Mouse (Mus musculus): Measurements from ENCODE around the gene Ank.

DNA sequence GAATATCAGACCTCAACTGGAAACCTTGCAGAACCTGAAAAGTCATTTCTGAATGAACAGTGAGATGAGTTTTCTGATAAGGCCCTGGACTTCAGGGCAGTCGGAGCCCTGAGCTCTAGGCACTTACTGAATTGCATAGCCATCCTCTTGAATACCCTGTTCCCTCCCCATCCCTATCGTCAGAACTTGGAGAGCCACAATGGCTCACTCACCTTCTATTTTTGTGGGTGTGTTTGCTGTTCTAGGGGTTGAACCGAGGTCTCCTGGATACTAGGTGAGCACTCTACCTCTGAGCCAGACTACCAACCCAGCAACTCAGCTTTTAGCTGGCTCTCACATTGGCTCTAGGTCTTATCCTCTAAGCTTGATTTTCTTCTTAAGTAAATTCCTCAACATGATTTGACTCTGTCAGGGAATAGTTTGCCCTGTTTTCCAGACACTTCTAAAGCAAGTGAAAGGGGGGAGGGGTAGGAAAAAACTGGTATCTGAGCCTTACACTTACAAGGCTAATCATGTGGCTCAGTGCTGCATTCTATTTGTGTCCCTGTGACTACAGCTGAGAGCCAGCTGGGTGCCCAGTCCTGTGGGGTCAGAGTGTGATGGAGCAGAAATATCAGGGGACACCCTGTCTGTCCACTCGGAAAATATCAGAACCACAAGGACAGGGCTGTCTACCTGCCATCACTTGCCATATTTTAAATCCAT, 71.2 kb downstream of the Ank start:
- TF ChIP-seq ZNF384 (IDR thresholded peaks at IDR 0.05; ENCODE audit: low read depth, low read length), result no peak
- TF ChIP-seq HCFC1 (IDR thresholded peaks at IDR 0.05; ENCODE audit: borderline replicate concordance, insufficient read depth, low read length), result no peak
- no peak for TF ChIP-seq MAFK (IDR thresholded peaks at IDR 0.05; ENCODE audit: insufficient read depth, low read depth, low read length)
- TF ChIP-seq CHD2 (IDR thresholded peaks at IDR 0.05; ENCODE audit: low read depth, low read length), result no peak

Data from ES-E14 (cell line).